Mouse (Mus musculus) forebrain, embryonic 14.5 days (tissue): ENCODE measurements around the gene 1700025G04Rik. TPM values are rescaled to one million over a fixed set of nuclear protein-coding genes. Genes with fewer than 3 reads are reported as not detected.

Experiments
- ATAC-seq: fragments of 200-750 bp; cut with Nextera tagmentation; 2 replicates; pipeline ENCODE4 v1.8.0; 2017; ENCODE audit warnings: mild to moderate bottlenecking, moderate library complexity
- DNase-seq: peaks from one replicate; pipeline ENCODE4 v3.0.0-alpha.2; 2015; ENCODE audit warnings: low spot score
- H3K27ac ChIP-seq: fragments of 300-500 bp; sonication (generic); 2 replicates; pipeline ENCODE4 v1.5.1; 2014; ENCODE audit warnings: low read depth, mild to moderate bottlenecking, control low read depth, low read length, moderate library complexity
- H3K27me3 ChIP-seq: fragments of 300-500 bp; sonication (generic); replicated peaks from 2 replicates; pipeline ENCODE4 v1.6.1; 2014; ENCODE audit warnings: low read length, control low read depth, mixed read lengths; ENCODE audit not compliant: control insufficient read depth, insufficient read depth
- H3K36me3 ChIP-seq: fragments of 300-500 bp; sonication (generic); 2 replicates; pipeline ENCODE4 v1.6.1; 2014; ENCODE audit warnings: low read length, control low read depth; ENCODE audit not compliant: control insufficient read depth, insufficient read depth
- H3K4me1 ChIP-seq: fragments of 300-500 bp; sonication (generic); 2 replicates; pipeline ENCODE4 v1.6.1; 2014; ENCODE audit warnings: antibody characterized with exemption, low read length, control low read depth; ENCODE audit not compliant: control insufficient read depth, insufficient read depth
- H3K4me2 ChIP-seq: fragments of 300-500 bp; sonication (generic); 2 replicates; pipeline ENCODE4 v1.6.1; 2014; ENCODE audit warnings: mild to moderate bottlenecking, control low read depth, low read length
- H3K4me3 ChIP-seq: fragments of 300-500 bp; sonication (generic); 2 replicates; pipeline ENCODE4 v1.5.1; 2014; ENCODE audit warnings: low read depth, low read length, control low read depth
- H3K9ac ChIP-seq: fragments of 300-500 bp; sonication (generic); 2 replicates; pipeline ENCODE4 v1.6.1; 2014; ENCODE audit warnings: mild to moderate bottlenecking, low read length, control low read depth, moderate library complexity
- H3K9me3 ChIP-seq: fragments of 300-500 bp; sonication (generic); replicated peaks from 2 replicates; pipeline ENCODE4 v1.6.1; 2016; ENCODE audit warnings: low read length, control low read depth, mixed read lengths; ENCODE audit not compliant: control insufficient read depth
- WGBS: fragments of 180-500 bp; shearing (Covaris S2); extraction: QIAGEN DNeasy Blood & Tissue Kit; methylation state at CpG from one replicate; pipeline ENCODE4 v1.1.7; 2014; 5-methylcytosine and 5-hydroxymethylcytosine counted together
- polyA plus RNA-seq: library from polyadenylated mRNA; unstranded; fragments of >200 nt; fragmentation: Nextera tagmentation; extraction: Ambion mirVana; gene quantifications from 2 replicates; pipeline ENCODE4 v1.2.1, GENCODE M21; 2014

Gene 1700025G04Rik
- polyA plus RNA-seq, 1 experiment from 2014 or later = 25.3 TPM

DNA sequence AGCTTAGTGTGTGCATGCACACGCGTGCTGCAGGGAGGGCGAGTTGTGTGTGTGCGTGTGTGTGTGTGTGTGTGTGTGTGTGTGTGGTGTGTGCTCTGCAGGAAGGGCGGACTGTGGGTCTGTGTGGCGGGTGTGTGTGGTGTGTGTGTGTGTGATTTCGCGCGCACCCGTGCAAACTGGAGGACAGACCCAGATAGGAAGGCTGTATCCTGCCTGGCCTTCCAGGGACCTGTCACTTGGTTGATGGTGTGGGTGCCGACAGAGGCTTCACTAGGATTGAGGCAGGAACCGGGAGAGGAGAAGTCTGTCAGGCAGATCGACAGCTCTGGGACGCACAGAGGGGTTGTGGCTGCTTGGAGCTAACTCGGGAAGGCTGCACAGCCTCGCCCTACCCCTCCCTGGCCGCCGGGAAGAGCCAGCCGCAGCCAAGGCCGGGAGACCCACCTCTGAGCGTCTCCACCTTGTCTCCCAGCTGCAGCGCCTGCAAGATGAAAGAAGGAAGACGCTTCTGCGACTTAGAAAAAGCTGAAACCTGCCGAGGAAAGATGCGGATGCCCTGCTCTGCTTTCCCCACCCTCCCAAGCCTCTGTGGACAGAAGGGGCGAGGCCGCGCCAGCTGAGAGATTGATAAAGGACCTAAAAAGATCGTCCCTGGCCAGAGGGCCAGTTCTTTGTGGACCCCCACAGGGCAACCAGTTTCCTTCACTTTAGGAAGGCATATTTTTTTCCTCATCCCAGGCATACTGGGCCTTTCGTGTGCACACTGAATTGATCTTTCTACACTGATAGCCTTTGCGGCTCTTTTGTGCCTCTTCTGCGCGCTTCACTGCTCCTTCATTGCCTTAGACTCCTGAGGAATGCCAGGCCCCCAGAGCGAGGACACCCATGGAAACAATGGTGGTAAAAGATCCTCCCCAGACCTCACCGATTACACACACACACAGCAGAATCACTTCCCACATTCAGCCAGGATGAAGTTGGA is 930 bp upstream of the 1700025G04Rik start:
- WGBS = under 1% methylated on average over 35 of the region's 36 CpGs
- DNase-seq (peak; percentile 69), ATAC-seq (peak; percentile 56; the same call in 1 of the 2 replicates)
- peak overlapping the region; percentile 89 for H3K4me3 ChIP-seq
- H3K36me3 ChIP-seq = no peaks in the 10 kb centered on the region
- no peaks in the 10 kb centered on the region for H3K27me3 ChIP-seq
- peak overlapping the region; percentile 79 for H3K4me2 ChIP-seq
- peak overlapping the region; percentile 94 for H3K9ac ChIP-seq
- no peaks in the 10 kb centered on the region for H3K9me3 ChIP-seq
- H3K27ac ChIP-seq = peak overlapping the region; percentile 97
- H3K4me1 ChIP-seq = peaks cover 25% of the 10 kb centered on the region

DNA sequence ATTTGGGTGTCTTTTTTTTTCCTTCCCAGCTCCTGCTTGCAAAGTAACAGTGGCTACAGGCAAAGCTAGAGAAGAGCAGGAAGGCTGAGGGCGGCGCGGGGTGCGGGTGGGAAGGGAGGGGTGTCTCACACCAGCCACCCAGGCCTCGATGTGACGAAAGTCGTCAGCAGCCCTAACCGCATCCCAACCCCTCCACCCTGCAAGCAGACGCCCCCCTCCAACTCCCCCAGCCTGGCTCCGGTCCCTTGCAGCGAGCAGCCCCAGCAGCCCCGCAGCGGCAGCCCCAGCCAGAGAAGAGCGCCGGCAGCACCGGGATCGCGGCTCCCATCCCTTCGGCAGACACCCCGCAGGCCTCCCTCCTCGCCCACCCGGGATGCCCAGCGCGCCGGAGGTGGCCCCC is 399 bp downstream of the 1700025G04Rik start:
- peak; percentile 52 for ATAC-seq
- 0% methylated on average over 21 of the region's 25 CpGs for WGBS
- H3K9me3 ChIP-seq = no peaks in the 10 kb centered on the region
- H3K4me2 ChIP-seq = peak overlapping the region; percentile 79
- H3K27me3 ChIP-seq = no peaks in the 10 kb centered on the region
- H3K4me1 ChIP-seq = peaks cover 38% of the 10 kb centered on the region
- no peaks in the 10 kb centered on the region for H3K36me3 ChIP-seq
- peak overlapping the region; percentile 89 for H3K4me3 ChIP-seq
- DNase-seq = peak; percentile 64
- peak overlapping the region; percentile 94 for H3K9ac ChIP-seq
- peak overlapping the region; percentile 97 for H3K27ac ChIP-seq

DNA sequence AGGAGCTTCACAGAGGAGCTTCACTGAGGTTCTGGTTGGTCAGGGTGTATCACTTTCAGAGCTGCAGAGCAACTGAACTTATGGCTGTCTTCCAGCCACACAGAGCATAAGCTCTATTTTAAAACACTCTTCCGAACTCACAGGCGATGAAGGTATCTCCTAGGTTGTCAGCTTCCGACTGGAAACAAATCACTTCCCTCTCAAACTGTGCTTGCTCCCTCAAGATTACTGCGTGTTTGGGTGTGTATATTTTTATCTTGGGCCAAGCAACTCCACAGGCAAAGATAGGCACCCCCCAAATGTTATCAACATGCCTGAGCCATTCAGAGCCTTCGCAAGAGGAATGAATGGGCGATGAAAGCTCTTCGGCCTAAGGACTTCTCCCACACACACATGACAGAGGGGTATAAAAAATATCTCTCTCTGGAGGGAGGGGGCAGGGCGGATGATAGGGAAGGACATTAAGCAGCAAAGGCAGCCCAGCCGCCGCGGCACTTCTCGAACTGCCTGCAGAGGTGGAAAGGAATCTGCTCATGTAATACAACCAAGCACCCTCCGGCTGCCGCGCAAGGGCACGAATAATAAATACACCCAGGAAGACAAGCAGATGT is 1.0 kb downstream of the 1700025G04Rik start:
- H3K9me3 ChIP-seq = no peaks in the 10 kb centered on the region
- ATAC-seq (no peak), DNase-seq (peak; percentile 48)
- H3K27me3 ChIP-seq = no peaks in the 10 kb centered on the region
- peak overlapping the region; percentile 94 for H3K9ac ChIP-seq
- peaks cover 38% of the 10 kb centered on the region for H3K4me1 ChIP-seq
- peak overlapping the region; percentile 97 for H3K27ac ChIP-seq
- 2% methylated on average over 16 of the region's 16 CpGs for WGBS
- peak overlapping the region; percentile 79 for H3K4me2 ChIP-seq
- no peaks in the 10 kb centered on the region for H3K36me3 ChIP-seq
- peak overlapping the region; percentile 89 for H3K4me3 ChIP-seq

DNA sequence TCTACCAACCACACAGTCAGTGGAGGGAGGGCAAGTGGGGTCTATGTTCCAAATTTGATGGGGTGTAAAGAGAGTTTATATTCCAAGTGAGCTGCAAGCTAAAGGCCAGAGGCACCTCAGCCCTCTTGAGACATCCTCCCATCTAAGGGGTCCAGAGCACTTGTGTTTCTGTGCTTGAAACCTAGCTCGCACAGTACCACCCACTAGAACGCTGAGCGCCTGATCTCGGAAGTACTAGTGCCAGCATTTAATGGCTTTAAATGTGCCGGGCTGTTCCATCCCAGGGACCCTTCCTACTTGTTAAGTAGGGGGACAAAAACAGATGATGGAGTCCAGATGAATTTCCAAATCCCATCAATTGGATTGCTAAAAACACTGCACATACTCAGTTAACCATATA is 1.9 kb downstream of the 1700025G04Rik start:
- Histone ChIP-seq H3K27ac (no peak overlapping the region), H3K4me2 (peak overlapping the region; percentile 79), H3K9ac (peak overlapping the region; percentile 94), H3K27me3 (no peaks in the 10 kb centered on the region), H3K4me1 (peaks cover 38% of the 10 kb centered on the region), H3K9me3 (no peaks in the 10 kb centered on the region), H3K36me3 (no peaks in the 10 kb centered on the region), H3K4me3 (peak overlapping the region; percentile 89)
- WGBS = 49% methylated on average over 5 of the region's 5 CpGs
- DNase-seq = no peak
- no peak for ATAC-seq

DNA sequence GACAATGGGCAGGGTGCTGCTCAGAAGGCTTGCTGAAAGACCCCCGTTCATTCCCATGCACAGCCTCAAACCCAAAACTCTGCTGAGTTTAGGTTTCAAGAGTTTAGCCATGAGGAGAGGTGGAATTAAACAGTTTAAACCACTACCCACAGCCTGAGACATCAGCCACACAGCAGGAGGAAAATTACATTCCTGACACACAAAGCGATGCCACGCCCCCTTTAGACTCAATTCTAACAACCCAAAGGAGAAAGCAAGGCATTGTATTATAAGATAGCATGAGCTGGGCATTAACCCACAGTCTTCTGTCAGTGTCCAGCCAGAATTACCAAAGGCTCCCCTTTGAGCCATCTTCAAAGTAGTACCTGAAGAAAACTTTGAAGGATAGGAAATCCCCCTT is 3.0 kb downstream of the 1700025G04Rik start:
- ATAC-seq (no peak), DNase-seq (peak; percentile 37)
- Histone ChIP-seq H3K4me1 (peaks cover 38% of the 10 kb centered on the region), H3K36me3 (no peaks in the 10 kb centered on the region), H3K9me3 (no peaks in the 10 kb centered on the region), H3K9ac (no peak overlapping the region), H3K27ac (no peak overlapping the region), H3K4me3 (no peak overlapping the region), H3K4me2 (peak overlapping the region; percentile 79), H3K27me3 (no peaks in the 10 kb centered on the region)
- WGBS = 9% methylated on average over 3 of the region's 3 CpGs

DNA sequence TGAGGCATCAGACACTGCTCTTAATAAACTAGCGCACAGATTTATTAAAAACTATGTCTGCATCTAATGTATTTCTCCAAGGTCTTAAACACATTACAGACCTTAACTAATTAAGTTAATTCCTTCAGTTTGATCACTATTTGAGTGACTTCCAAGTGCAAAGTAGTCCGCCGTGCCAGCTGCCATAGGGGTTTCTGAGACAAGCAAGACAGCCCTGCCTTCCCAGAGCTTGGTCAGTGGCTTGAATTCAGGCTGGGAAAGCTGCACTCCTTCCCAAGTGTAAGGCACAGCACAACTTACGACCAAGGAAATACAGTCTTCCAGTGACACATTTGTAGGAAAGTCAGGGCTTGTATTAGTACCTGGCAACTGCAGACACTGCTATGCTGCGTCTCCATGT is 4.4 kb downstream of the 1700025G04Rik start:
- H3K9ac ChIP-seq = no peak overlapping the region
- H3K9me3 ChIP-seq = no peaks in the 10 kb centered on the region
- H3K4me3 ChIP-seq = no peak overlapping the region
- H3K27me3 ChIP-seq = no peaks in the 10 kb centered on the region
- ATAC-seq (no peak), DNase-seq (no peak)
- H3K36me3 ChIP-seq = no peaks in the 10 kb centered on the region
- 69% methylated on average over 5 of the region's 5 CpGs for WGBS
- H3K4me2 ChIP-seq = no peak overlapping the region
- H3K27ac ChIP-seq = no peak overlapping the region
- peaks cover 38% of the 10 kb centered on the region for H3K4me1 ChIP-seq

DNA sequence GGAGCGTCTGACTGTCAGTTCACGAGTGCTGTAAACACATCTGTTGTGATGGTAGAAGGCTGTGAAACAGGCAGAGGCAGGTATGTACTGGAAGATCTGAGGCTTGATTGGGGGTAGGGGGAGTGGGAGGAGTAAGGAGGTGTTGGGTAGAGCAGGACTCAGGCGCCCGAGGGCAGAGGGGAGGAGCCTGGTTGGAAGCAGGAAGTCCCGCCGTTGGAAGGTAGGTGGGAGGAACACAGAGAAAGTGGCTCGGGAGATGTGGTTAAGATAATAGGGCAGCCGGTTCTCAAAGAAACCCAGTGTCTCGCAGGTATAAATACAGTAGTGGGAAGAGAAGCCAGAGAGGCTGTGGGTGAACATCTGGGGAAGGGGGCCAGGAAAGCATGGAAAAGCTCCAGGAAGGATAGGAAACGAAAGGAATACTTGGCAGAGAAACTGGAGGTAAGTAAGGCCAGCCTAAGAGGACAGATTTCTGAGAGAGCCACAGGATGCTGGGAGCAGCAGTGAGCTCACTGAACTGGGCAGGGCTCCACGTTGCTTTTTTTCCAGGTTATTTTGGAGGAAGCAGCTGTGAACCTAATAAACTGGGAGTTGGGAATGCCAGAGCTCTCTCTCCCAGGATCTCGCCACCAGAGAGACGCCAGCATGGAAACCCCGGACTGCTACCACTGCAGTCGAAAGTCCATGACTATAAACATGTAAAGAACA is 5.1 kb downstream of the 1700025G04Rik start:
- Histone ChIP-seq H3K9ac (no peak overlapping the region), H3K4me2 (no peak overlapping the region; the same call in 1 of the 2 replicates), H3K27me3 (no peaks in the 10 kb centered on the region), H3K4me3 (no peak overlapping the region), H3K36me3 (no peaks in the 10 kb centered on the region), H3K4me1 (peaks cover 38% of the 10 kb centered on the region), H3K27ac (no peak overlapping the region), H3K9me3 (no peaks in the 10 kb centered on the region)
- 32% methylated on average over 15 of the region's 15 CpGs for WGBS
- no peak for ATAC-seq
- no peak for DNase-seq

DNA sequence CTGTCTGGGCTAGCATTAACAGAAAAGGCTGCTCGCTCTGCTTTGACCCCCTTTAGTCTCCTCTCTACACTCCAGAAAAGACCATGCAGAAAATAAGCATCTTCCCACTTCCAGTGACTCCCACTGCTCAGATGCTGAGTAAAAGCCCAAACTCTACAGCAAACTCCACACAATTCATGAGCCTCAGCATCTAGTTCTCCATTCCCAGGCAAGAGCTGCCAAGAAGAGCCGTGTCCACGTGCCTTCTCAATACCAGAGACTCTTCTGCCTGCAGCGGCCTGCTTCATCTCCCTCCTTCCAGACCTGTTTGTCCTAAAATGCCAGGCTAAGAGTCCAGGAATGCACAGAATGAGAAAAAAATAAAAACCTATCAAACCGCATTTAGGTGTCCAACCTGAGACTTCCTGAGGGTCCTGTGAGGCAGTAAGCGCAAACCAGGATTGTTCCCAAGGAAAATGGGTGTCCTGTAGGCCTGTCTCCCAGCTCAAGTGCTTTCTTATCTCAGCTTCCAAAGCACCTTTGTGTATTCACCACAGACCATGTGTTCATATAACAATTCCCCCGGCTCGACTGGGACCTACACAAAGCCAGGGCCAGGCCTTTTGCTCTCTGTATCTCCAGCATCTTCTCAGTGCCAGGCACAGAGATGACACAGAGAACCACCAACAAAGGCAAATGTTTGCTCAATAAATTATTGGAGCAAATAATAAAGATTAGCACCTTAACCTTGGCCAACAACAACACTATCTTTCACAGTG is 7.8 kb downstream of the 1700025G04Rik start:
- H3K36me3 ChIP-seq = no peaks in the 10 kb centered on the region
- H3K27ac ChIP-seq = no peak overlapping the region
- H3K4me2 ChIP-seq = no peak overlapping the region
- H3K27me3 ChIP-seq = no peaks in the 10 kb centered on the region
- H3K4me3 ChIP-seq = no peak overlapping the region
- H3K4me1 ChIP-seq = peaks cover 24% of the 10 kb centered on the region
- H3K9me3 ChIP-seq = no peaks in the 10 kb centered on the region
- ATAC-seq = no peak
- 77% methylated on average over 8 of the region's 8 CpGs for WGBS
- no peak for DNase-seq
- no peak overlapping the region for H3K9ac ChIP-seq
